Mouse (Mus musculus) ovary, postnatal 36 days (tissue): Measurements from ENCODE around the gene Rbms3.
A peak's percentile ranks its signal among the peaks of the same experiment; 100 is the strongest.

ENCODE experiments used
- DNase-seq: peaks from one replicate; pipeline ENCODE4 v3.0.0; 2022; ENCODE audit warnings: low spot score, mixed read lengths

The Rbms3 gene

GRCm38 (mm10) chr9:116834949-116835348 lies 794.8 kb downstream of the Rbms3 start:
- no peak for DNase-seq

- DNase-seq: no peak
These were observed 796.0 kb downstream of the Rbms3 start for GRCm38 (mm10) chr9:116833677-116834076.

- no peak for DNase-seq
These were observed 796.9 kb downstream of the Rbms3 start for GRCm38 (mm10) chr9:116832822-116833221.

DNA sequence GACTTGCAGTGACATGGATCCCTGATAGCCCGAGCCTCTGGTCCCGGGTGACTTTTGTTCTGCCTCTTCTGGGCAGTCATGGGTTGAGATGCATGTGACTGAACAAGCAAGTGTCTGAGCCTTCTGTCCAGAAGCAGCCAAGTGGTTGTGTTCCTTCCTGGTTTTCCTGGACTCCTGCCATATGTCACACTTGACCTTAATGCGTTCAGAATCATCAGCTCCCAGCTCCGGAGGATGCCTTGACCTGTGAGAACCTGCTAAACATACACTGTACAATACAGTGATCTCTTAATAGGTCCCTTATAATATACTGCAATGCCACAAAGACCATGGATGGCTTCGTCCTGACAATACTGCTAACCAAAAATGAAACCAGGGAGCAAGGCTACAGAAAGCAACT lies 798.3 kb downstream of the Rbms3 start:
- no peak for DNase-seq

DNA sequence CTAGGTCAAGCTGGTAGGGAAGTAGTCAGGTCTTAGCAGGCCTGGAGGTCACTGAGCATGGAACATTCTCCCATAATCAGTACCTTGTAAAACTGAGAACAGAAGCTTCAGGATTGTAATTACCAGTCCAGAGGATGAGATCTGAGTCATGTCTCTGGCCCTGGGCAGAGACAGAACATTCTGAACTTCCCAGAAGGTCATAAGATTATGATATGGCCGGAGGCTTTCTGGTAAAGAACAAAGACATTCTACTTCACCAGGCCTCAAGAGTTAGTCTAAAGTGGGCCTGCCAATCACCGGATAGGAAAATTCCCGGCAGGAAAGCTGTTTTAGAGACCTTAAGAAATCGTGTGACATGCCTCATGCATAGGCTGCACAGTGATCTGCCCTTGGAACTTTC lies 799.8 kb downstream of the Rbms3 start:
- DNase-seq: no peak

DNA sequence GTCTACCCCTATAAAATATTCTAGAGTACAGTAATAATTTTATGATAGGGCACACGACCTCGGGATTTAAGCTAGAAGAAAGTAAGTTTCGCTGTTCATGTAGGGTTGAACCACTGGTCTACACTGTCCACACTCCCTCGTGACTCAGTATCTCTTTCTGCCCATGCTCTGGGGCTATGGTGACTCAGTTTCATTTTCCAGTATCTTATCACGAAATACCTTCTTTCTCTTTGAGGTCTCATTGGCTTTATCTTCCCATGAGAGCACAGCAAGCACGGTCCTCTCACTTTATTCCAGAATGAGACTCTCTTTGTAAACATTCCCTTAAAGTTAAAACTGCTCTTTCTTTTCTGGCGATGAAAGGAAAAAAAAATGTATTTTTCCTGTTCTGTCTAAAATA lies 808.1 kb downstream of the Rbms3 start:
- no peak for DNase-seq

DNA sequence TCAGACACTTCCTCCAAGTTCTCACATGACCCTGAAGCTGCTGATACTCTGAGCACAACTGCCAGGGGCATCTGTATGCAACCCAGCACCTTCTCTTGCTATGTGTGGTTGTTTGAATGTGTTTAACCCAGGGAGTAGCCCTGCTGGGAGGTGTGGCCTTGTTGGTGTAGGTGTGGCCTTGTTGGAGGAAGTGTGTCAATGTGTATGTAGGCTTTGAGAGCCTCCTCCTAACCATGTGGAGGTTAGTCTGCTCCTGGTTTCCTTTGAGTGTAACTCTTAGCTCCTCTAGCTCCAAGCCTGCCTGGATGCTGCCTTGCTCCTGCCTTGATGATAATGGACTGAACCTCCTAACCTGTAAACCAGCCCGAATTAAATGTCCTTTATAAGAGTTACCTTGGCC lies 812.5 kb downstream of the Rbms3 start:
- DNase-seq: no peak

- DNase-seq: no peak
These were observed 815.1 kb downstream of the Rbms3 start for GRCm38 (mm10) chr9:116814495-116815094.

DNA sequence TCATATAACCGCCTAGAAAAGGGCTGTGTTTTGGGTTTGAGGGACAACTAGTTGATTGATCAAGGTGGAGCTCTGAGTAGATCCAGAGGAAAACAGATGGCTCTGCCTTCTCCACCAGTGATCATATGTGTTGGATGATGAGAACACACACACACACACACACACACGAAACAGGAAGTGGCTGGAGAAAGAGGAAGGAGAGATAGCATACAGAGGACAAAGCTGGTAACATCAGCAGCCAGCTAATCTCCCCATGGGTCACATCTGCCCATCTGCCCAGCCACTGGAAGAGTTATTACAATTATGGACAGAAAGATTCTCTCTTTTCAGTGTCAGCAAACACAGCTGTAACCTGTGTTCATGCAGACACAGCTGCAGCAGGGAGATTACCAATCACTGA lies 816.3 kb downstream of the Rbms3 start:
- no peak for DNase-seq

GRCm38 (mm10) chr9:116809260-116809659 lies 820.5 kb downstream of the Rbms3 start:
- DNase-seq: no peak

- DNase-seq: no peak
These were observed 821.3 kb downstream of the Rbms3 start for GRCm38 (mm10) chr9:116808401-116808800.

- DNase-seq: peak; percentile 11
These were observed 822.3 kb downstream of the Rbms3 start for GRCm38 (mm10) chr9:116807166-116808081.

DNA sequence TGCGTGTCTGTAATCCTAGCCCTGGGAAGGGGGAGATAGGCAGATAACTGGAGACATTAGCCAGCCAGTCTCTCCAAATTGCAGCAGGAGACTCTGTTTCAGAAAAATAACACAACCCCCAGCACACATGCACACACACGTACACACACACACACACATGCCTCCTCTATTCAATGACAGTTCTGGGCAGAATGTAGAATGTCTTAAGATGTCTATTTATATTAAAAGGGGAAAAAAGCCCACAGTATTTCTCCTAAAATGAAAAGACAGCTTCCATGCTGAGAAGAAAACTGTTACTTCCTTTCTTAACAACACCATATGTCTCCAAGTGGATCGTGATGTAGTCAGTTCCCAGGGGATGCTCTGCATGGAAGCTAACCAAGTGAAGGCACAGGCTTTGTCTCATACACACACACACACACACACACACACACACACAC lies 826.4 kb downstream of the Rbms3 start:
- DNase-seq: no peak

- DNase-seq: no peak
These were observed 827.1 kb downstream of the Rbms3 start for GRCm38 (mm10) chr9:116802602-116803001.

DNA sequence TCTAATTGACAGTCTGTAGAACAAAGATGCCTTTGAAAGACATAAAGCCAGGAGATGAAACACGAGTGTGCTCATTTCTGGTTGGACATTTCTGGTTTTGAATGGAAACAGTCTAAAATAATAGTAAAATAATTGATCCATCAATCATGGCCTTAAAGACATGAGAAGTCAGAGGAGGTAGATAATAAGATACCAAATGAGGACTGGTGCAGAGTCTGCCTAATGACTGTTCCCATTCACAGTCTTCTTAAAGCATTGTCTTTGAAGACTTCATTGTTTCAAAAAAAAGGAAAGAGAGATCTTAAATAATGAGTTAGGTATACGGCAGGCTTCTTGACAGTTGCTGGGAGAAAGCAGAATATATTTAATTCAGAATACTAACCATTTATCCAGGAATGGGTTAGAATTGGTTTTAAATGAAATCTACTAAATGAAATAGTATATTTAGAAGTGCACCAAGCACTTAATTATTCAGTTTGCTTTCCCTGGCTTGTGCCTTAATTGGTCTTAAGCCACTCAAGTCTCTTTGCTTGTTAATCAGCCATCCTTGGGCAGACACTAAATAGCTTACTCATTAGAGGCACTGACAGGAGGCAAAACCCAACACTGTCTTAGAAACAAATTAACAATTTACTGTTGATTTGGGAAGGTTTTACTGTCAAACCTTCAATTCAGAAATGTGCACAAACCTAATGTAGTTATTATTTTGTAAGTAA lies 834.3 kb downstream of the Rbms3 start:
- DNase-seq: no peak

DNA sequence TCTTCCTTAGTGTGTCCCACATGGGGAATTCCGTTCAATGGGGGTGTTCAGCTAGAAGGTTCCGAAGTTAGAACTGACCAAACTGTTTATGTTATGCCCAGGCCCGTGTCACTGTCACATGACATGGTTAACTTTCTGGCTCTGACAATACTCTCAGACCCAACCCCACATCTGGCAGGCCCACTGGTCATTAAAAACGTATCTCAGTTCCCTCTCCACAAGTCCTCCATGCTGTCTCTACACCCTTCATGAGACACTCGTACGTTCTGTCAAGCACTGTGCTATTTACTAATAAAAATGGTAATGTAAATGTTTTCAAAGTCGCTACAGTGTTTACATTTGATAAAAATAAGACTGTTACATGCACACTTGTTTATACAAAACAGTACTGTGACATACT lies 837.9 kb downstream of the Rbms3 start:
- DNase-seq: no peak

- no peak for DNase-seq
These were observed 843.3 kb downstream of the Rbms3 start for GRCm38 (mm10) chr9:116786136-116787046.

GRCm38 (mm10) chr9:116771820-116772219 lies 857.9 kb downstream of the Rbms3 start:
- no peak for DNase-seq

DNA sequence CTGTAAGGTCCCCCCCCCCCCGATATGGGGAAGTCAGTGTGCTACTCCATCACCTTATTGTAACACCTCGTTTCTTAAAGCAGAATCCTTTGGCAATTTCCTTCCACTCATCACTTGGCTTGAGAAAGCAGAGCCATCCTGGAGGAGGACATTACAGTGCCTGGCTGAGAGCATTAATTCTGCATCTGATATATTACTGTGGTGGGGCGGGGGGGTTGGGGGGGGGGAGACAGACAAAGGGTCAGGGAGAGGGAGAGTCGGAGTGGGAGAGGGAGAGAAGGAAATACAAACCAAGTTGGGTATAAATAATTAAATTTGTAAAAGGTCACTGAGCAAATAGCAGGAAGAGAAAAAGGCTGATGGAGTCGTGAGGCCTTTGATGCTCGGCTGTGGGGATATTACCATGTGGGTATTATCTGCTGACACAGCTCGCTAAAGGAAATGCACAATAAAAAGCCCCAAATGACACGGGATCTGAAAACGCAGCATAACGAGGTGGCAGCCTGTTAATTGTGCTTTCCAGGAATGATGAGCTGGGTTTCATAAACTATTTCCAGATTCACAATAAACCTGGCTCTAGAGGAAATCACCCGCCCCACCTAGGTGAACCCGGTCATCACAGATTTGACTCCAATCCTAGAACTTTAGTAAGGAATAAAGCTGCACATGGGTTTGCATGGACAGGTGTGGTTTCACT lies 860.2 kb downstream of the Rbms3 start:
- DNase-seq: no peak

GRCm38 (mm10) chr9:116762395-116763025 lies 867.2 kb downstream of the Rbms3 start:
- no peak for DNase-seq
